Mouse (Mus musculus): Measurements from ENCODE around the gene Lpp. TPM values are rescaled to one million over a fixed set of nuclear protein-coding genes. Genes with fewer than 3 reads are reported as not detected.

The Lpp gene
- polyA plus RNA-seq, 1 experiment from 2014 or later: 28.3 TPM

DNA sequence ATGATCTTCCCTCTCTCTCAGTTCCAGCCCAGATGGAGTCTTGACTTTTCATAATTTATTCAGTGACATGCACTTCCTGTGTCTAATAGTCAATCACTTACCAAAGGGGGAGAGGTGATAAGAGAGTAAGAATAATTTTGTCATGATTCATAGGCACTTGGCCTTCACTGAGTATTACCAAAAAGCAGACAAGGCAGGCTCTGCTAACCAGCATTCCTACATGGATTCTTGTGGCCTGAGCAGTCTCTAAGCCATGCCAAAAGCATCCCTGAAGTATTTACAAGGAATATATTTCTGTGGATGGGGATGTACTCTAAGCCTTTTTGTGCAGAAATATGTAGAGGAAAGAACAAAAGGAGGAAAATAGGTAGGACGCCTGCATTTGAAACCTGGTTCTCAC is 340.0 kb downstream of the Lpp start:
- ChIA-PET POLR2A (no interaction called here), CTCF (no interaction called here)
- in situ Hi-C loops (cut with MboI; ENCODE audit: low pct_unique_long_range_greater_than_20kb): loop anchor here (10.0 kb wide), 1 partner anchor 749 kb away; the partner anchor contains the start of genes Bcl6 and Gm37419
- TF ChIP-seq CTCF (IDR thresholded peaks at IDR 0.05): no peak
- DNase-seq (ENCODE audit: low read depth, low spot score) (peak; percentile 50), ATAC-seq (peak; percentile 98)
- no peaks in the 10 kb centered on the region for H3K27me3 ChIP-seq

DNA sequence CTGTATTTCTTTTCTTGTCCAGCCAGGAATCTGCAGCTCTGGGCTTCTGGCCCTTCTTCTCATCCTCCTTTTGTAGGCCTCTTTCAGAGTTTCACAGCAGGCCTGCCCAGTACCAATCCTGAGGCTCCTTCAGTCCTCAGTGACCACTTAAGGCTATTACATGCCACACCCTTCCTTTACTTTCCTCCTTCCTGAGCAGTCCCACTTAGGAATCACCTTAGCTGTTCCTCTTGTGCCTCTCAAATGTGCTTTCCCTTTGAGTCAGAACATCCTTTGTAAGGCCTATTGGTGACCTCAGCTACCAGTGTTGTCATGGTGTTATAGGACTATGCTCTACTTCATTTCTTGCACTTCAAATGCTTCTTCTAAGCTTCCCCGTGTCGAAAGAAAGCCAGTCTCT is 342.4 kb downstream of the Lpp start:
- POLR2A ChIA-PET: no interaction called here
- H3K27me3 ChIP-seq: no peaks in the 10 kb centered on the region
- ATAC-seq (no peak), DNase-seq (ENCODE audit: low read depth, low spot score) (no peak)
- CTCF ChIA-PET: interaction anchor here (1.4 kb wide), 1 partner anchor 752 kb away, joined by 3 read pairs; no protein-coding TSS in a partner anchor
- in situ Hi-C loops (cut with MboI; ENCODE audit: low pct_unique_long_range_greater_than_20kb): loop anchor here (10.0 kb wide), 1 partner anchor 751 kb away; the partner anchor contains the start of genes Bcl6 and Gm37419
- TF ChIP-seq CTCF (IDR thresholded peaks at IDR 0.05): no peak

DNA sequence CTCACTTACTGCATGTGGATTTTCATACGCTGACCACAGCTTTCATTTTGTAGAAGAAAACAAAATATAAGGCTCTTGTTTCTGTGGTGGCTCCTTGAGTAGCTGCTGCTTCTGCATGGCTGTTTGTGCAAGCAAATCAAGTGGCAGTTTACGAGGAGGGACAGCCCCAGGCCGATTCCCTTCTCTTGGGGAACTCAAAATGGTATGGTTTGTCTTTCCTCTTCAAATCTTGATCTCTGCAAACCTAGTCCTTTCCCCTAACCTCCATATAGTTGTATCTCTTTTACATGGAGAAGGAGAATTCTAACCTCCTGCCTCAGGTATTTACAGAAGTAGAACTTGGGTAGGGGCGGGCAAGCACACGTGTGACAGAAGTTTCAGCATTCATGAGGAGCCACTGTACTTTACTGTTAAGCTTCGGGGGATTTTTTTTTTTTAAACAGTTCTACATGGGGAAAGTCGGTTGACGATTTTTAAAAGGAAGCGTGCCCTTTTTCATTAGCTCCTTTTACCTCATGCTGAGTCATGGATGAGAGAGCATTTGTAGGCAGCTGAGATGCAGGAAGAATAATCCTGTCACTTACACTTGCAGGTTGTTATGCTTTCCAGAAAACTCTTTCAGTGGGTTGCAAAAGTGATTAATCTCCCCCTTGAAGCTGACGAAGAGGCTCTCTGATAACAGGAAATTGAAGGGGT is 344.2 kb downstream of the Lpp start:
- no peaks in the 10 kb centered on the region for H3K27me3 ChIP-seq
- ChIA-PET CTCF (interaction anchor here (1.1 kb wide), 1 partner anchor 10 kb away, joined by 3 read pairs; no protein-coding TSS in a partner anchor), POLR2A (interaction anchor here (0.7 kb wide), 1 partner anchor 177 kb away, joined by 3 read pairs; no protein-coding TSS in a partner anchor)
- in situ Hi-C loops (cut with MboI; ENCODE audit: low pct_unique_long_range_greater_than_20kb): loop anchor here (10.0 kb wide), 1 partner anchor 753 kb away; the partner anchor contains the start of genes Bcl6 and Gm37419
- DNase-seq (ENCODE audit: low read depth, low spot score): no peak
- no peak for ATAC-seq
- TF ChIP-seq CTCF (IDR thresholded peaks at IDR 0.05): no peak

DNA sequence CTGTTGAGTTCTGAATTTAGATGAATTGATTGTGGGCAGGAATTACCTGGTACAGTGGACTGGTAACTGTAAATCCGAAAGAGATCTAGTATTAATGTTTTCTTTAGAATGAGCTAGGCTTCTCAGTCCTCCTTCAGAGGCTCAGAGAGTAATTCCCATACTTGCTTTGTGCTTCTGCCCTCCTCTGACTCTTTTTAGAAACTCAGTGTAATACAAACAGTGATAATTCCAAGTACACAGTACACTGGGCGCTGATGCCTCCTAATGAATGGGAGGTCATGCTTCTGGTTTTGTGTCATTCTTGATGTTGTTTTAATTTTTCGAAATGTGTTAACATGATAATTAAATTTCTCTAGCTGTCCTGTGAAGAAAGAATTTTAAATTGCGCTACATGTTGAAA is 347.4 kb downstream of the Lpp start:
- TF ChIP-seq CTCF (IDR thresholded peaks at IDR 0.05): no peak
- in situ Hi-C loops (cut with MboI; ENCODE audit: low pct_unique_long_range_greater_than_20kb): no loop called here
- ATAC-seq: no peak
- H3K27me3 ChIP-seq: no peaks in the 10 kb centered on the region
- ChIA-PET CTCF (interaction anchor here (1.0 to 1.4 kb wide), 3 partner anchors 10 to 37 kb away, joined by 3 read pairs; no protein-coding TSS in a partner anchor), POLR2A (interaction anchor here (0.6 kb wide), 1 partner anchor 331 kb away, joined by 3 read pairs; no protein-coding TSS in a partner anchor)
- DNase-seq (ENCODE audit: low read depth, low spot score): no peak

GRCm38 (mm10) chr16:24749816-24750215 is 356.5 kb downstream of the Lpp start:
- no peak for TF ChIP-seq CTCF (IDR thresholded peaks at IDR 0.05)
- in situ Hi-C loops (cut with MboI; ENCODE audit: low pct_unique_long_range_greater_than_20kb): no loop called here
- ChIA-PET CTCF (no interaction called here), POLR2A (no interaction called here)
- DNase-seq (ENCODE audit: low read depth, low spot score): no peak
- ATAC-seq: no peak
- H3K27me3 ChIP-seq: no peaks in the 10 kb centered on the region

- in situ Hi-C loops (cut with MboI; ENCODE audit: low pct_unique_long_range_greater_than_20kb): no loop called here
- ATAC-seq (no peak), DNase-seq (ENCODE audit: low read depth, low spot score) (no peak)
- no peak for TF ChIP-seq CTCF (IDR thresholded peaks at IDR 0.05)
- ChIA-PET CTCF (interaction anchor here (0.8 to 1.3 kb wide), 2 partner anchors 10 to 14 kb away, joined by 3 to 4 read pairs; no protein-coding TSS in a partner anchor), POLR2A (no interaction called here)
- no peaks in the 10 kb centered on the region for H3K27me3 ChIP-seq
Observed at GRCm38 (mm10) chr16:24756141-24756540, 362.8 kb downstream of the Lpp start.

- no peaks in the 10 kb centered on the region for H3K27me3 ChIP-seq
- ChIA-PET POLR2A (interaction anchor here (0.6 kb wide), 1 partner anchor 145 kb away, joined by 3 read pairs; no protein-coding TSS in a partner anchor), CTCF (interaction anchor here (1.4 kb wide), 1 partner anchor 10 kb away, joined by 3 read pairs; no protein-coding TSS in a partner anchor)
- peak; percentile 89 for ATAC-seq
- peak; percentile 80 for DNase-seq (ENCODE audit: low read depth, low spot score)
- TF ChIP-seq CTCF (IDR thresholded peaks at IDR 0.05): no peak
- in situ Hi-C loops (cut with MboI; ENCODE audit: low pct_unique_long_range_greater_than_20kb): no loop called here
Observed at GRCm38 (mm10) chr16:24766051-24766450, 372.7 kb downstream of the Lpp start.

- ATAC-seq (no peak), DNase-seq (ENCODE audit: low read depth, low spot score) (no peak)
- ChIA-PET POLR2A (no interaction called here), CTCF (interaction anchor here (1.4 kb wide), 1 partner anchor 11 kb away, joined by 3 read pairs; no protein-coding TSS in a partner anchor)
- no peaks in the 10 kb centered on the region for H3K27me3 ChIP-seq
- TF ChIP-seq CTCF (IDR thresholded peaks at IDR 0.05): no peak
- in situ Hi-C loops (cut with MboI; ENCODE audit: low pct_unique_long_range_greater_than_20kb): no loop called here
Observed at GRCm38 (mm10) chr16:24766596-24766995, 373.3 kb downstream of the Lpp start.

GRCm38 (mm10) chr16:24777053-24777452 is 383.7 kb downstream of the Lpp start:
- no peak for ATAC-seq
- no peak for DNase-seq (ENCODE audit: low read depth, low spot score)
- CTCF ChIA-PET: no interaction called here
- POLR2A ChIA-PET: no interaction called here
- TF ChIP-seq CTCF (IDR thresholded peaks at IDR 0.05): no peak
- in situ Hi-C loops (cut with MboI; ENCODE audit: low pct_unique_long_range_greater_than_20kb): no loop called here
- no peaks in the 10 kb centered on the region for H3K27me3 ChIP-seq

- POLR2A ChIA-PET: no interaction called here
- no peak for TF ChIP-seq CTCF (IDR thresholded peaks at IDR 0.05)
- no peaks in the 10 kb centered on the region for H3K27me3 ChIP-seq
- DNase-seq (ENCODE audit: low read depth, low spot score) (no peak), ATAC-seq (no peak)
- in situ Hi-C loops (cut with MboI; ENCODE audit: low pct_unique_long_range_greater_than_20kb): no loop called here
- CTCF ChIA-PET: no interaction called here
Observed at GRCm38 (mm10) chr16:24778432-24779274, 385.3 kb downstream of the Lpp start.
